Mouse (Mus musculus): ENCODE data around the gene Hspa14. TPM values are rescaled to one million over a fixed set of nuclear protein-coding genes. Genes with fewer than 3 reads are reported as not detected.

The Hspa14 gene
- polyA plus RNA-seq, 1 experiment from 2014 or later, result 82.9 TPM

DNA sequence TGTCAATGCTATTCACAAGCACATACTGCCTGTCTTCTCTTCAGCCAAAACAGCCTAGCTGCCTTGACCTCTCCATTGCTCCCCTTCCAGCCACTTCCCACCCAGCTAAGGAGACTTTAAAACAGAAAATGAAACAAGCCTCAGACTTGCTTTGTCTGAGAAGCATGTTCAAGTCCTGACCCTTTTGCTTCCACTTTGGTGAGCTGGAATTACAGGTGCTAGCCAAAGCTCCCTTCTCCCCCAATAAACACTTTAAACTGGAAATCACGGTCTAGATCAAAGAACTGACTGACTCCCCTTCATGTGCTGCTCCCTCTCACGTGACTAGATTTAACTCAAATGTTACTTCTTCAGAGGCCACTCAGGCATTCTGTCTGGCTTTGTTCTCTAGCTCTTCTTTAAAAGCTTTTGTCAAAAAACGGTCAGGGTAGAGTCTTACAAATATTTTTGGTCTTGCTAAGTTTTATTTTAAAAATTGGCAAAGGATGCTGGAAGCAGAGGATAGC, 36.8 kb downstream of the Hspa14 start:
- 59% methylated on average over 3 of the region's 3 CpGs for WGBS
- Histone ChIP-seq H3K9ac (0 out of 2 replicates have a peak overlapping the region, but pooled peaks have one; percentile 84), H3K9me3 (no peaks in the 10 kb centered on the region), H3K4me3 (no peak overlapping the region), H3K27me3 (replicated peaks) (no peaks in the 10 kb centered on the region), H3K36me3 (0 out of 2 replicates have a peak, but pooled peaks cover 7% of the 10 kb centered on the region), H3K4me1 (peaks cover 10% of the 10 kb centered on the region; the same call in 1 of the 2 replicates), H3K27ac (no peak overlapping the region), H3K4me2 (replicated peaks) (peak overlapping the region; percentile 74)
- ATAC-seq (ENCODE audit: low FRiP score, low read depth), result no peak

GRCm38 (mm10) chr2:3474861-3475283, 37.7 kb downstream of the Hspa14 start, which contains the start of gene Suv39h2:
TSS of gene Suv39h2 (minus strand) at chr2:3475031.
- peak within 1 kb of the TSS; percentile 74 for H3K4me2 ChIP-seq (replicated peaks)
- peak within 1 kb of the TSS; percentile 89 for H3K27ac ChIP-seq
- 0 out of 2 replicates have a peak, but pooled peaks cover 7% of the 10 kb centered on the region for H3K36me3 ChIP-seq
- no peaks in the 10 kb centered on the region for H3K9me3 ChIP-seq
- peak; percentile 97 for ATAC-seq (ENCODE audit: low FRiP score, low read depth)
- H3K4me3 ChIP-seq, result peak within 1 kb of the TSS; percentile 94
- WGBS, result under 1% methylated on average over 40 of the region's 42 CpGs
- H3K4me1 ChIP-seq, result peaks cover 10% of the 10 kb centered on the region; the same call in 1 of the 2 replicates
- peak within 1 kb of the TSS; percentile 84 for H3K9ac ChIP-seq
- H3K27me3 ChIP-seq (replicated peaks), result no peaks in the 10 kb centered on the region

DNA sequence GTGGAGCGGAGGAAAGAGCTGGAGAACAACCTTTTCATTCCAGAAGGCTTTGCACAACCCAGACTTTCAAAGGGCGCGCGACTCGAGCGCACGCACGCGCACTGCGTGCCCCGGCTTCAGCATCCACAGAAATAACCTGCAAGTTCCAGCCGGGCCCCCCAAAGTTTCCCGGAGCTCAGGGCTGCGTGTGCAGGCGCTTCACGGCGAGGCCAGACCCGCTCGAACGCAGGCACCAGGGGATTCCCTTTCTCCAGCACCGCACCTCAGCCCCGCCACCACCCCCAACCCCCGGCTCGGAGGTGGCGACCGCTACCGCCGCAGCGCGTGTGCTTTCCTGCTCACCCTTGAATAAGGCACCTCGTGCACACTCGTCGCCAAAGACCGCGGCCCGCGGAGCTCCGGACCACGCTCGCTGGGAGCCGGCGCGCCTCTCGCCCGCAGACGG, 38.2 kb downstream of the Hspa14 start:
- Histone ChIP-seq H3K9me3 (no peaks in the 10 kb centered on the region), H3K27me3 (replicated peaks) (no peaks in the 10 kb centered on the region), H3K27ac (peak overlapping the region; percentile 89), H3K4me1 (peaks cover 10% of the 10 kb centered on the region; the same call in 1 of the 2 replicates), H3K4me3 (peak overlapping the region; percentile 94), H3K9ac (peak overlapping the region; percentile 84), H3K4me2 (replicated peaks) (peak overlapping the region; percentile 74), H3K36me3 (0 out of 2 replicates have a peak, but pooled peaks cover 7% of the 10 kb centered on the region)
- peak; percentile 80 for ATAC-seq (ENCODE audit: low FRiP score, low read depth)
- under 1% methylated on average over 46 of the region's 46 CpGs for WGBS

- Histone ChIP-seq H3K27me3 (replicated peaks) (no peaks in the 10 kb centered on the region), H3K36me3 (0 out of 2 replicates have a peak, but pooled peaks cover 7% of the 10 kb centered on the region), H3K4me3 (peak overlapping the region; percentile 94), H3K9me3 (no peaks in the 10 kb centered on the region), H3K9ac (peak overlapping the region; percentile 84), H3K4me1 (peaks cover 10% of the 10 kb centered on the region; the same call in 1 of the 2 replicates), H3K4me2 (replicated peaks) (peak overlapping the region; percentile 74), H3K27ac (peak overlapping the region; percentile 89)
- WGBS, result under 1% methylated on average over 12 of the region's 12 CpGs
- ATAC-seq (ENCODE audit: low FRiP score, low read depth), result no peak
Measured at GRCm38 (mm10) chr2:3473891-3474290, 38.7 kb downstream of the Hspa14 start.

DNA sequence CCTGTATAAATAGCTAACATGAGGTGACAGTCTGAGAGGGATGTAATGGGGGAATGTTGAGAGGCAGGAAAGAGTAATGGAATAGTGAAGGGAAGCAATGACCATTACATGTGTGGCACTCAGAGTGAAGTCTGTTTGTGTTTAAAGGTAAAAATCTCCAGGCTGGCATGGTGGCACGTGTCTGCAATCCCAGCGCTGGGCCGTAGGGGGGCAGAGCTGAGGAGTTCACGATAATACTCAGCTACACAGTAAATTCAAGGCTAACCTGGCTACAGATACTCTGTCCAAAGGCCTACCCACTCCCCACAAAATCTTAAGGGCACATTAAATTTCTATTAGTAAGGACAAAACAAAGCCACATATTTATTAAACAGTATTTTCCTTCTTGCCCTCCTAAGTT, 56.0 kb downstream of the Hspa14 start:
- no peak for ATAC-seq (ENCODE audit: low FRiP score, low read depth)
- Histone ChIP-seq H3K4me1 (no peaks in the 10 kb centered on the region), H3K9me3 (no peaks in the 10 kb centered on the region), H3K27ac (no peak overlapping the region), H3K4me2 (replicated peaks) (no peak overlapping the region), H3K27me3 (replicated peaks) (no peaks in the 10 kb centered on the region), H3K9ac (no peak overlapping the region), H3K4me3 (no peak overlapping the region), H3K36me3 (peaks cover 60% of the 10 kb centered on the region)
- WGBS, result 78% methylated on average over 4 of the region's 4 CpGs

DNA sequence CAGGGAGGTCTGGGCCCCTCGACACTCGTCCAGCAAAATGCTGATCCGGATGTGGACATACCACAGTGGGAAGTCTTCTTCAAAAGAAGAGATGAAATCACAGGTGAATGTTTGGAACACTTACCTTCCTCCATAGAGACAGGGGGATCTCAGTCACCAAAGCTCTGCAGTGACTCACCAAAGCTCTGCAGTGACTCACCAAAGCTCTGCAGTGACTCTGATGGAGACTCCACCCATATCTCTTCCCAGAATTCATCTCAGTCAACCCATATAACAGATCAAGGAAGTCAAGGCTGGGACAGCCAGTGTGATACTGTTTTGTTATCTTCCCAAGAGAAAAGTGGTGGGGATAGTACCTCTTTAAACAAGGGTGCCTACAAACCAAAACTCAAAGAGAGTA, 59.5 kb downstream of the Hspa14 start:
- no peaks in the 10 kb centered on the region for H3K9me3 ChIP-seq
- peaks cover 54% of the 10 kb centered on the region for H3K36me3 ChIP-seq
- no peak overlapping the region for H3K4me2 ChIP-seq (replicated peaks)
- no peak for ATAC-seq (ENCODE audit: low FRiP score, low read depth)
- no peaks in the 10 kb centered on the region for H3K27me3 ChIP-seq (replicated peaks)
- no peak overlapping the region for H3K9ac ChIP-seq
- no peak overlapping the region for H3K27ac ChIP-seq
- no peak overlapping the region for H3K4me3 ChIP-seq
- no peaks in the 10 kb centered on the region for H3K4me1 ChIP-seq
- WGBS, result 95% methylated on average over 3 of the region's 3 CpGs

- Histone ChIP-seq H3K27me3 (replicated peaks) (no peaks in the 10 kb centered on the region), H3K9me3 (no peaks in the 10 kb centered on the region), H3K36me3 (peaks cover 39% of the 10 kb centered on the region), H3K4me1 (no peaks in the 10 kb centered on the region), H3K4me2 (replicated peaks) (no peak overlapping the region), H3K9ac (no peak overlapping the region), H3K27ac (no peak overlapping the region), H3K4me3 (no peak overlapping the region)
- no peak for ATAC-seq (ENCODE audit: low FRiP score, low read depth)
- 84% methylated on average over 2 of the region's 2 CpGs for WGBS
Measured at GRCm38 (mm10) chr2:3449431-3449830, 63.2 kb downstream of the Hspa14 start.

GRCm38 (mm10) chr2:3445984-3446383, 66.6 kb downstream of the Hspa14 start:
- H3K27ac ChIP-seq, result no peak overlapping the region
- H3K9me3 ChIP-seq, result no peaks in the 10 kb centered on the region
- H3K4me1 ChIP-seq, result no peaks in the 10 kb centered on the region
- no peaks in the 10 kb centered on the region for H3K27me3 ChIP-seq (replicated peaks)
- no peak for ATAC-seq (ENCODE audit: low FRiP score, low read depth)
- 77% methylated on average over 4 of the region's 4 CpGs for WGBS
- no peak overlapping the region for H3K4me3 ChIP-seq
- peaks cover 32% of the 10 kb centered on the region for H3K36me3 ChIP-seq
- no peak overlapping the region for H3K9ac ChIP-seq
- H3K4me2 ChIP-seq (replicated peaks), result no peak overlapping the region

DNA sequence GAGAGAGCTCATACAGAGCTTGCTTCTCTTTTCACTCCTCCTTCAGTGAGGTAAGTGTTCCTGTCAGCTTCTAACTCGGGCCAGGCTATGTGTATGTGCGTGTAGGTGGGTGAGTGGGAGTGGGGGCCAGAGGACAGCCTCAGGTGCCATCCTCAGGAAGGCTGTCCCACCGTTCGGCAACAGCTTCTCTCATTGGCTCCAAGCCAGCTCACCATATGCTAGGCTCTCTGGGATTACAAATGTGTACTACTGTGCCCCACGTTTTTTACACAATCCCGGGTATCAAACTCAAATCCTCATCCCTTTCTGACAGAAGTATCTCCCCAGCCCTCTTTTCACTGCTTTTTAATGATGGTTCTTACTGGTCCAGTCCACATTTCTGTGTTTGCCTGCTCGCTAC, 68.4 kb downstream of the Hspa14 start:
- 81% methylated on average over 7 of the region's 7 CpGs for WGBS
- Histone ChIP-seq H3K9me3 (no peaks in the 10 kb centered on the region), H3K4me3 (no peak overlapping the region), H3K4me1 (no peaks in the 10 kb centered on the region), H3K9ac (no peak overlapping the region), H3K36me3 (peaks cover 25% of the 10 kb centered on the region), H3K4me2 (replicated peaks) (no peak overlapping the region), H3K27me3 (replicated peaks) (no peaks in the 10 kb centered on the region), H3K27ac (no peak overlapping the region)
- no peak for ATAC-seq (ENCODE audit: low FRiP score, low read depth)

Other genes with a start within 250 kb of the Hspa14 start
- 55.4 and 57.9 TPM in 2 replicates for gene Nmt2, start 228.6 kb downstream of the Hspa14 start, polyA plus RNA-seq (2016; fragmentation: Nextera tagmentation; extraction: Ambion mirVana)
- gene Rpp38, start 180.2 kb downstream of the Hspa14 start, polyA plus RNA-seq (2016; fragmentation: Nextera tagmentation; extraction: Ambion mirVana), result 12.3 and 13.8 TPM in 2 replicates
- 1.1 TPM in 1 of 2 replicates, not detected in the other for gene Acbd7, start 176.6 kb downstream of the Hspa14 start, polyA plus RNA-seq (2016; fragmentation: Nextera tagmentation; extraction: Ambion mirVana)
- not detected in 2 replicates for gene Olah, start 115.6 kb downstream of the Hspa14 start, polyA plus RNA-seq (2016; fragmentation: Nextera tagmentation; extraction: Ambion mirVana)
- 0.52 and 1.1 TPM in 2 replicates for gene Meig1, start 90.2 kb downstream of the Hspa14 start, polyA plus RNA-seq (2016; fragmentation: Nextera tagmentation; extraction: Ambion mirVana)
- 8.1 and 8.5 TPM in 2 replicates for gene Dclre1c, start 88.7 kb downstream of the Hspa14 start, polyA plus RNA-seq (2016; fragmentation: Nextera tagmentation; extraction: Ambion mirVana)
- 26.1 and 27.7 TPM in 2 replicates for gene Suv39h2, start 37.8 kb downstream of the Hspa14 start, polyA plus RNA-seq (2016; fragmentation: Nextera tagmentation; extraction: Ambion mirVana)
- 9.0 and 9.3 TPM in 2 replicates for gene Gm45902, start within 50 bp of the Hspa14 start, polyA plus RNA-seq (2016; fragmentation: Nextera tagmentation; extraction: Ambion mirVana)
- 0.08 and 0.23 TPM in 2 replicates for gene Cdnf, start 216 bp upstream of the Hspa14 start, polyA plus RNA-seq (2016; fragmentation: Nextera tagmentation; extraction: Ambion mirVana)
- 41.1 and 51.8 TPM in 2 replicates for gene Fam107b, start 57.7 kb upstream of the Hspa14 start, polyA plus RNA-seq (2016; fragmentation: Nextera tagmentation; extraction: Ambion mirVana)

All from neural tube, embryonic 12.5 days (tissue).